Comparison of ENCODE assay signal across 11 mouse cellular contexts in the genomic region with DNA sequence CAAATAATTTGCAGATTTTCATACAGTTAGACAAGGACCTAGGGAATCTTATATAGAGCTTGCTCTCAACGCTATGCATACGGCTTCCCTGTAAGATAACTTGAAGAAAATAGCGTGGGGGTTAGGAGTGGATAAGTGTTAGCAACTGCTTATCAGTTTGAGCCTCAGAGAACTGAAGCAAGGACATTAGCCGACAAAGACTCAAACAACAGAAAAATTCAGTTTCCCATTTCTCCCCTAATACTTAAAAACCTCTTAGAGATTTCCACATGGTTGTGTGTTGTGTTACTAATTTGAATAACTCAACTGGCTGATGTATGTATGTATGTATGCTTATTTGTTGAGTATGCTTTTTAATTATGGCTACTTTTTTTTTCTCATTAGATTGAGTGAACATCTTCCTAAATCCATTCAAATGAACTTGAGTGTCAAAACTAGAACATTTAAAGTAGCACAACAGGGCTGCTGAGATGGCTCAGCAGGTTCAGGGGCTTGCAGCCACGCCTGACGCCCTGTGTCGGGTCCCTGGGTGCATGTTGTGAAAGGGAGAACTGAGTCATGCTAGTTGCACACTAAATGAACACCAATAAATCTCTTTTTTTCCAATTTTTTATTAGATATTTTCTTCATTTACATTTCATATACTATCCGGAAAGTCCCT. TPM values are rescaled to one million over a fixed set of nuclear protein-coding genes. Genes with fewer than 3 reads are reported as not detected.
DNase-seq lines count a peak whose midpoint lies in the region; ATAC-seq and TF ChIP-seq lines count a peak whose summit lies in the region.
"Had no signal": no experiment of that assay in that cellular context is flagged by ENCODE, and none has a peak within 500 bp of the region (broad histone marks: within the 10 kb centered on the region; RNA-seq: fewer than 3 reads in every experiment).

No protein-coding gene starts in this region.

- no peak overlapping the region for H3K27ac ChIP-seq in hindbrain, embryonic 11.5 days (ENCODE audit: low read depth, low read length)
- H3K27ac ChIP-seq in liver, postnatal 0 days (ENCODE audit: low read depth): peak overlapping the region; percentile 88
- H3K27ac ChIP-seq: macrophage had no signal

- no peak overlapping the region for H3K9ac ChIP-seq in hindbrain, embryonic 11.5 days (ENCODE audit: low read depth, low read length)
- peak overlapping the region; percentile 90 for H3K9ac ChIP-seq in liver, postnatal 0 days (replicated peaks)

- H3K4me3 ChIP-seq in E14TG2a.4 (replicated peaks; ENCODE audit: low read length): peak overlapping the region; percentile 89; the same call in 1 of the 2 replicates
- H3K4me3 ChIP-seq in hindbrain, embryonic 11.5 days (ENCODE audit: low read depth, low read length): peak overlapping the region; percentile 74; the same call in 1 of the 2 replicates
- H3K4me3 ChIP-seq in liver, postnatal 0 days (ENCODE audit: low read depth, low read length): peak overlapping the region; percentile 87

- no peak overlapping the region for H3K4me2 ChIP-seq in hindbrain, embryonic 11.5 days (replicated peaks; ENCODE audit: low read depth, low read length)
- peak overlapping the region; percentile 94 for H3K4me2 ChIP-seq in liver, postnatal 0 days (ENCODE audit: low read depth, low read length)

- no peak for TF ChIP-seq CTCF in E14TG2a.4 (conservative IDR thresholded peaks at IDR 0.05; ENCODE audit: low read length)
- TF ChIP-seq CTCF in liver, postnatal 0 days (IDR thresholded peaks at IDR 0.05; ENCODE audit: low read depth): no peak

- peak; percentile 49 for DNase-seq in MEL-GATA-1-ER (ENCODE audit: extremely low read depth, low read depth)
- DNase-seq in hindbrain, embryonic 11.5 days (ENCODE audit: low spot score): no peak
- no peak for DNase-seq in liver, postnatal 0 days
- no peak for DNase-seq in right cerebral cortex, postnatal 4 days
- no peak for DNase-seq in retina, postnatal 1 day
- no peak for DNase-seq in testis, postnatal 14 days (ENCODE audit: low spot score)
- DNase-seq: adrenal gland, postnatal 36 days; gastrocnemius, postnatal 36 days; thymus, postnatal 36 days had no signal

- H3K9me3 ChIP-seq in E14TG2a.4 (ENCODE audit: low read length): no peaks in the 10 kb centered on the region
- H3K9me3 ChIP-seq in hindbrain, embryonic 11.5 days (ENCODE audit: control insufficient read depth, low read length): no peaks in the 10 kb centered on the region
- H3K9me3 ChIP-seq in liver, postnatal 0 days (ENCODE audit: low read length): no peaks in the 10 kb centered on the region

- WGBS in hindbrain, embryonic 11.5 days: 90% methylated on average over 8 of the region's 8 CpGs
- 47% methylated on average over 8 of the region's 8 CpGs for WGBS in liver, postnatal 0 days (ENCODE audit: insufficient replicate concordance)

- H3K27me3 ChIP-seq in E14TG2a.4 (ENCODE audit: insufficient read depth, low read length): peaks cover 10% of the 10 kb centered on the region; the same call in 1 of the 2 replicates
- no peaks in the 10 kb centered on the region for H3K27me3 ChIP-seq in hindbrain, embryonic 11.5 days (ENCODE audit: control insufficient read depth, insufficient read depth, low read length)
- no peaks in the 10 kb centered on the region for H3K27me3 ChIP-seq in liver, postnatal 0 days (ENCODE audit: insufficient read depth, low read length)

- TF ChIP-seq EP300 in liver, postnatal 0 days (IDR thresholded peaks at IDR 0.05; ENCODE audit: low read depth): peak; percentile 34; the same call in 1 of the 2 replicates

- peaks cover 17% of the 10 kb centered on the region for H3K36me3 ChIP-seq in E14TG2a.4 (ENCODE audit: insufficient read depth, low read length)
- no peaks in the 10 kb centered on the region for H3K36me3 ChIP-seq in hindbrain, embryonic 11.5 days (ENCODE audit: control insufficient read depth, insufficient read depth, low read length)
- H3K36me3 ChIP-seq in liver, postnatal 0 days (replicated peaks; ENCODE audit: insufficient read depth, low read length): peaks cover 9% of the 10 kb centered on the region

- no peak for ATAC-seq in hindbrain, embryonic 11.5 days (ENCODE audit: low FRiP score)
- no peak for ATAC-seq in liver, postnatal 0 days

- peaks cover 25% of the 10 kb centered on the region for H3K4me1 ChIP-seq in E14TG2a.4 (replicated peaks; ENCODE audit: low read depth, low read length)
- no peaks in the 10 kb centered on the region for H3K4me1 ChIP-seq in hindbrain, embryonic 11.5 days (replicated peaks; ENCODE audit: control insufficient read depth, insufficient read depth, low read length)
- peaks cover 15% of the 10 kb centered on the region; the same call in 1 of the 2 replicates for H3K4me1 ChIP-seq in liver, postnatal 0 days (ENCODE audit: insufficient read depth)

RNA-seq across cellular contexts. Expression of gene Minpp1, which starts 2.2 kb away (rescaled TPM):
- 64.8 and 68.8 TPM in 2 replicates for polyA plus RNA-seq in hindbrain, embryonic 11.5 days (2014; fragmentation: Nextera tagmentation; extraction: Ambion mirVana)
- polyA plus RNA-seq in liver, postnatal 0 days (2015; fragmentation: Nextera tagmentation; extraction: Ambion mirVana): 63.7 and 71.9 TPM in 2 replicates

RNA-seq across cellular contexts. Expression of gene Rpl9-ps6, which starts 21.3 kb away (rescaled TPM):
- polyA plus RNA-seq in hindbrain, embryonic 11.5 days (2014; fragmentation: Nextera tagmentation; extraction: Ambion mirVana): 76.8 and 85.8 TPM in 2 replicates
- 73.3 and 76.3 TPM in 2 replicates for polyA plus RNA-seq in liver, postnatal 0 days (2015; fragmentation: Nextera tagmentation; extraction: Ambion mirVana)
